Mouse (Mus musculus): ENCODE results near the gene Elmo1. TPM values are rescaled to one million over a fixed set of nuclear protein-coding genes. Genes with fewer than 3 reads are reported as not detected.

Gene Elmo1
- total and polyA plus RNA-seq, 3 experiments: 23.1 to 50.2 (median 32.2) TPM

DNA sequence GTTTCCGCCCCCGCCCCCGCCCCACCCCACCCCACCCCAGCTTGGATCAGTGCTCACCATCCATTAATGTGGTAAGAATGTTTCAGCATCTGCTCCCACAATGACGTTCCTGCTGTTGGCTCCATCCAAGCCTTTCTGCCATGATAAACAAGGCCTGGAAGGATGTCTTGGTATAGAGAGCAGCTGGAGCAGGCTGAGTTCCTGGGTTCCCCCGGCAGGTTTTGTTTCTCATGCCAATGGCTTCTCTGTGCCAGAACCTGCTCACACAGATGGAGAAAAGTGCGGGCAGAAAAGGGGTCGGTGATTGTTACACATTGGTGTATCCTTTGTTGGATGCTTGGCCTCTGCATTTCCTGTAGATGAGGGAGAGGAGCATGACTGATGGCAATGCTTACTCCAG, 240.6 kb downstream of the Elmo1 start:
- H3K36me3 ChIP-seq (replicated peaks in 1 of 2; ENCODE audit: control insufficient read depth in 1 of 2, insufficient read depth in 1 of 2, low read length in 1 of 2): peaks cover 17 to 73% of the 10 kb centered on the region in 2 experiments
- no peaks in the 10 kb centered on the region for H3K9me3 ChIP-seq (replicated peaks; ENCODE audit: low read length)
- TF ChIP-seq MAX (IDR thresholded peaks at IDR 0.05; ENCODE audit: low read length) (no peak), POLR2A (IDR thresholded peaks at IDR 0.05; ENCODE audit: low read depth, low read length) (no peak), CTCF (conservative IDR thresholded peaks at IDR 0.05 in 1 of 2, IDR thresholded peaks at IDR 0.05 in 1 of 2; ENCODE audit: low read depth in 2 of 2, low read length in 2 of 2) (no peak), IRF4 (IDR thresholded peaks at IDR 0.05; ENCODE audit: low read depth, low read length) (no peak)
- no peaks in the 10 kb centered on the region for H3K4me1 ChIP-seq (ENCODE audit: control insufficient read depth in 1 of 2, insufficient read depth in 2 of 2)
- H3K27ac ChIP-seq (ENCODE audit: insufficient read depth, low read depth): no peak overlapping the region
- DNase-seq (ENCODE audit: extremely low read depth): no peak
- no peak overlapping the region for H3K4me2 ChIP-seq (ENCODE audit: insufficient read depth, low read depth, poor library complexity, severe bottlenecking)
- dilution Hi-C loops (cut with MboI; ENCODE audit: extremely low pct_ligation_motif_present, extremely low pct_unique_long_range_greater_than_20kb, low sequenced_read_pairs) (no loop called here), in situ Hi-C loops (cut with MboI; ENCODE audit: low pct_ligation_motif_present, low pct_unique_long_range_greater_than_20kb, low sequenced_read_pairs) (no loop called here)
- H3K4me3 ChIP-seq (replicated peaks in 1 of 3; ENCODE audit: low read depth in 2 of 3, low read length in 2 of 3, poor library complexity in 1 of 3): no peak overlapping the region
- H3K27me3 ChIP-seq (replicated peaks): no peaks in the 10 kb centered on the region
- H3K9ac ChIP-seq (ENCODE audit: insufficient read depth, low read depth): no peak overlapping the region
- no peaks in the 10 kb centered on the region for H3K79me2 ChIP-seq (replicated peaks; ENCODE audit: control insufficient read depth, extremely low read depth, insufficient read depth, poor library complexity, severe bottlenecking)

DNA sequence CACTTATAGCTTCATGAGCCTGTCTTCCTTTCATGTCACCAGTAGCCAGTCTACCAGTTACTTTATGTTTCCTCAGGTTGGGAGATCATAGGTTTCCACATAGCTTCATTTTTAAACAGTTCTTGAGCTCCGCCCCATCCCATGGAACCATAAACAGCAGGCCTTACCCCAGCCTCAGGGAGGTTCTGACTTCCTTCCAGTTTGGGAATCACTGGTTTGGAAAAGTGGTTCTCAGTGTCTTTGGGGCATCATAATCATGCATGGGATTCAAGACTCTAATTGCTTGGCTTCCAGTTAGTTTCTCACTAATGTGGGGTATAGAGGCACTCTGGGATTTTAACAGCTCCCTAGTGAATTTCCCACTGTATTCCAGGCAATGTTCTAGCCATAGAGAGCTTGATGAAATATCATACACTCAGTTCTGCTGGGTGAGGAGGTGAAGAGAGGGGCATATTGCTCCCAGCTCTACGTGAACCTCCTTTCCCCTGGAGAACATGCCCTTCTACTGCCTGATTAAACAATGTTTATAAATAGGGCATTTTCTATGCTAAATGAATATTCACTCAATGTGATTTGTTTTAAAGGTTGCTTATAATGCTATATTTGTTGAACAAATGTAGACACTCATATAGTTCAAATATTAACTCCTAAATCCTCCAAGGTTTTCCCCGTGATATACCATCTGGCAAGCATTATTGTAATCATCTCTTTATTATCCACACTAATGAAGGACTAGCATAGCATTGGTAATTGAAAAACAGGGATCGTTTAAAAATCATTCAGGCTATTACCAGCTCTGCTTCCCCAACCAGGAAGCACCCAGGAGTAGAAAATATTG, 244.9 kb downstream of the Elmo1 start:
- TF ChIP-seq TBP (conservative IDR thresholded peaks at IDR 0.05; ENCODE audit: low read depth, low read length) (no peak), ELF1 (IDR thresholded peaks at IDR 0.05; ENCODE audit: low read depth, low read length) (no peak)
- H3K27me3 ChIP-seq (replicated peaks): no peaks in the 10 kb centered on the region
- no peak overlapping the region for H3K4me2 ChIP-seq (ENCODE audit: insufficient read depth, low read depth, poor library complexity, severe bottlenecking)
- in situ Hi-C loops (cut with MboI; ENCODE audit: low pct_ligation_motif_present, low pct_unique_long_range_greater_than_20kb, low sequenced_read_pairs): no loop called here
- peaks cover 4 to 59% of the 10 kb centered on the region in 2 experiments for H3K36me3 ChIP-seq (replicated peaks in 1 of 2; ENCODE audit: control insufficient read depth in 1 of 2, insufficient read depth in 1 of 2, low read length in 1 of 2)
- dilution Hi-C loops (cut with MboI; ENCODE audit: extremely low pct_ligation_motif_present, extremely low pct_unique_long_range_greater_than_20kb, low sequenced_read_pairs): no loop called here
- H3K9ac ChIP-seq (ENCODE audit: insufficient read depth, low read depth): no peak overlapping the region
- H3K4me1 ChIP-seq (ENCODE audit: control insufficient read depth in 1 of 2, insufficient read depth in 2 of 2): no peaks in the 10 kb centered on the region
- no peaks in the 10 kb centered on the region for H3K79me2 ChIP-seq (replicated peaks; ENCODE audit: control insufficient read depth, extremely low read depth, insufficient read depth, poor library complexity, severe bottlenecking)
- no peak overlapping the region for H3K27ac ChIP-seq (ENCODE audit: insufficient read depth, low read depth)
- no peak for DNase-seq (ENCODE audit: extremely low read depth)
- no peak overlapping the region for H3K4me3 ChIP-seq (replicated peaks in 1 of 3; ENCODE audit: low read depth in 2 of 3, low read length in 2 of 3, poor library complexity in 1 of 3)
- no peaks in the 10 kb centered on the region for H3K9me3 ChIP-seq (replicated peaks; ENCODE audit: low read length)

- DNase-seq (ENCODE audit: extremely low read depth): no peak
- no peak overlapping the region for H3K4me3 ChIP-seq (replicated peaks in 1 of 3; ENCODE audit: low read depth in 2 of 3, low read length in 2 of 3, poor library complexity in 1 of 3)
- no peak overlapping the region for H3K27ac ChIP-seq (ENCODE audit: insufficient read depth, low read depth)
- dilution Hi-C loops (cut with MboI; ENCODE audit: extremely low pct_ligation_motif_present, extremely low pct_unique_long_range_greater_than_20kb, low sequenced_read_pairs) (no loop called here), in situ Hi-C loops (cut with MboI; ENCODE audit: low pct_ligation_motif_present, low pct_unique_long_range_greater_than_20kb, low sequenced_read_pairs) (no loop called here)
- H3K9ac ChIP-seq (ENCODE audit: insufficient read depth, low read depth): no peak overlapping the region
- TF ChIP-seq CTCF (conservative IDR thresholded peaks at IDR 0.05 in 1 of 2, IDR thresholded peaks at IDR 0.05 in 1 of 2; ENCODE audit: low read depth in 2 of 2, low read length in 2 of 2): no peak
- TF ChIP-seq NELFE (IDR thresholded peaks at IDR 0.05; ENCODE audit: low read depth, low read length): no peak
- no peak for TF ChIP-seq SMC3 (IDR thresholded peaks at IDR 0.05; ENCODE audit: low read depth, low read length)
- no peak for TF ChIP-seq CHD1 (IDR thresholded peaks at IDR 0.05; ENCODE audit: low read depth, low read length)
- no peak for TF ChIP-seq EP300 (IDR thresholded peaks at IDR 0.05; ENCODE audit: low read length)
- no peak for TF ChIP-seq HCFC1 (IDR thresholded peaks at IDR 0.05; ENCODE audit: low read depth, low read length)
- no peaks in the 10 kb centered on the region for H3K4me1 ChIP-seq (ENCODE audit: control insufficient read depth in 1 of 2, insufficient read depth in 2 of 2)
- H3K79me2 ChIP-seq (replicated peaks; ENCODE audit: control insufficient read depth, extremely low read depth, insufficient read depth, poor library complexity, severe bottlenecking): no peaks in the 10 kb centered on the region
- H3K9me3 ChIP-seq (replicated peaks; ENCODE audit: low read length): no peaks in the 10 kb centered on the region
- no peaks in the 10 kb centered on the region for H3K27me3 ChIP-seq (replicated peaks)
- peaks cover 4 to 58% of the 10 kb centered on the region in 2 experiments for H3K36me3 ChIP-seq (replicated peaks in 1 of 2; ENCODE audit: control insufficient read depth in 1 of 2, insufficient read depth in 1 of 2, low read length in 1 of 2)
- H3K4me2 ChIP-seq (ENCODE audit: insufficient read depth, low read depth, poor library complexity, severe bottlenecking): no peak overlapping the region
These were observed 245.6 kb downstream of the Elmo1 start for GRCm38 (mm10) chr13:20335889-20336497.
